Mouse (Mus musculus) stomach, postnatal 0 days (tissue): ENCODE data around the gene Gm38392.

Experiments used
- CTCF ChIP-seq: IDR thresholded peaks from 2 replicates; pipeline ENCODE4 v1.5.1; 2016; ENCODE audit warnings: antibody characterized with exemption, low read depth, mild to moderate bottlenecking, moderate library complexity
- EP300 ChIP-seq: optimal IDR thresholded peaks from 2 replicates; pipeline ENCODE3; 2016; ENCODE audit warnings: antibody characterized with exemption

GRCm38 (mm10) chr3:88216534-88217326 is 70.3 kb downstream of the Gm38392 start:
- TF ChIP-seq CTCF (no peak), EP300 (no peak)
